Mouse (Mus musculus) lung, postnatal 0 days (tissue): ENCODE results near the gene Ermap.

ENCODE experiments used
- CTCF ChIP-seq: IDR thresholded peaks from 2 replicates; pipeline ENCODE4 v1.5.1; 2016; ENCODE audit warnings: antibody characterized with exemption, mild to moderate bottlenecking
- EP300 ChIP-seq: IDR thresholded peaks from 2 replicates; pipeline ENCODE4 v1.6.1; 2016; ENCODE audit warnings: antibody characterized with exemption, mild to moderate bottlenecking, control low read depth

DNA sequence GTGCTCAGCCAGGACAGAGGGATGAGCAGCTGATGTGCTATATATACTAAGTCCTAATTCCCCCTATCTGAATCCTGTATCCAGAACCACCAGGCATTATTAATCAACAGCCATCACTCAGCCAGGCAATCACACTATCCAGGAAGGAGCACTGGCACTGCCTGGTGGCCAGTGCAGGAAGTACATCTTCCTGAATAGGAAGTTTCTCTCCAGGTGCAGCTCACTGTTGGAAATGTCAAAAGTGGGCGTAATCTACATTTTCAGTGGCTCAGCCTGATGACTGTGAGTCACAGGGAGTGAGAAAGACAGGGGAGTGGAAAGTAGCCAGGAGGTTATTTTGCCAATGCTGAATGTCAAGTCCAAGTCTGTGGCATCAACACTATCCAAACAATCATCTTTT, 33.9 kb upstream of the Ermap start:
- TF ChIP-seq CTCF (peak; percentile 80), EP300 (no peak)
